Mouse (Mus musculus): ENCODE data around the gene Gm5458.
"Not testable (repeated sequence)": the region's sequence is repeated elsewhere in the genome, so short reads cannot be mapped to it uniquely, and the experiment has no call there.

The Gm5458 gene

DNA sequence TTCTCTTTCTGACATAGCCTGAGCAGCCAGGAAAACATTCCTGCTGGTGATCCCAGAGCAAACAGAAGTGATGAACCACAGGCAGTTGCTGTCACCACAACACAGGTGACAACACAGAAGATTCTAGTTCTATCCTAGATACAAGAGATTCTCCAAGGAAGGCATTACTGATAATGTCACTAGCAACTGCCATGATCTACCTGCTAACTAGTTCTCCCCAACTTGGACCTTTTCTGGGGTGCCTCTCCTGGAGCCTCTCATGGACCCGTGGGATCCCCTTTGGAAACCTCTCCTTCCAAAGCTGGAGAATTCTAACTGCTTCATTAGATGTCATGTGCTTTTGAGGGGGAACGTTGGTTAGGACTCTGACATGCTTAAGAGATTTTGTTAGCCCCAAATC lies at the start of gene Gm5458:
Gene Gm5458 (minus strand): TSS at position 101 of the 400 bp plus-strand sequence.
- not testable (repeated sequence) for DNase-seq (ENCODE audit: low spot score)

DNA sequence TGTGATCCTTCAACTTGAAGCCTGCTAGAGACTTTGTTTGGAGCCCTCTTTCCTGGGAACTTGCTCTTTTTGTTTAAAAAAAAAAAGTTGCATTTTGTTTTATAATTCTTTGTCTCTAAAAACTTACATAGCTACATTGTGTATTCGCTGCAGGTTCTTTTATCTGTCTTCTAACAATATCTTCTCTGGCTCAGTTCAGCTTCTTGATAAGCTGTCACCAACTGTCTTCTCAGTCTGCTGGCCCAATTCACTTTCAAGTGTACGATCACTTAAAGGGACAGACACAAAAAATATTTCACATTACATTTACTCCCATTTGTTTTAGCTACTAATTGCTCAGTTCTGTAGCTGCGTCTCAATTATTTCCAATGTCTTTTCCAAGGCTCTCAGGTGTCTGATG lies 43.9 kb upstream of the Gm5458 start:
- no peak for DNase-seq (ENCODE audit: low spot score)

DNA sequence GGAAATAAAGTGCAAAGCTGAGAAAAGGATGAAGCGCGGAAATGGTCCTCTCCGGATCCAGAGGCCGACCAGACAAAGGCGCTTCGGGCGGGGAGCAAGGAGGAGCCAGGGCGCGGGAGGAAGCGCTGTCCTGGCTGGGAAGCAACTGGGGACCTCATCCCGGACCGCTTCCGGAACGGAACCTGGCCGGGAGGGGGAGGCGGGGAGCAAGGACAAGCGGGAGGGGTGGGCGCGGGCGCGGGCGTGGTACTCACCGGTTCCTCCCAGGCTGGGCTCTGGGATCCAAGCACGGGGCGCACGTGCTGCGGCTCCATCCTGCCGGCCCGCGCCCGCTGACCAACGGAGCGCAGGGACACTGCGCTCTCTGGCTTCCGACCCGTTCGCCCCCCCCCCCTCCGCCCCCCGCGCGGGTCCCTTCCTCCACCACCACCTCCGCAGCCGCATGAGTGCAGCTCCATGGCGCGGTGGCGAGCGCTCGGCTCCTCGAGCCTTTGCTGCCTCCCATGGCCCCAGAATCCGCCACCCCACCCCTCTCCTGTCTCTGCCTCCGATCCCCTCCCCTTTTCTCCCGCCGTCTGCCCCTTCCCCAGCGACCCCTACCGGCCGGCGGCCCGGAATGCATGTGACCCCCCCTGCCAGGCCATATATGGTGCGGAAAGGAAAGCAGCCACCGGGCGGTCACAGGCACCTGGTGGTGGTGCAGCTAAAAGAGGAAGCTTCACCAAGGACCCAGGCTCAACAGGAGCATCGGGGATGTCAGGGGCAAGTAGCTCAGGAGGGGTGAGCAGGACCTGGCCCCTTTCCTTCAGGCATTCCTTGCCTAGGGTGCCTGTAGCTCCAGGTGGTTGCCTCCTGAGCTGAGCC lies 17.3 kb downstream of the Gm5458 start, which contains the start of gene Gm2237:
Gene Gm2237 (minus strand): TSS at position 332 of the 864 bp plus-strand sequence.
- peak; percentile 15 for DNase-seq (ENCODE audit: low spot score)

DNA sequence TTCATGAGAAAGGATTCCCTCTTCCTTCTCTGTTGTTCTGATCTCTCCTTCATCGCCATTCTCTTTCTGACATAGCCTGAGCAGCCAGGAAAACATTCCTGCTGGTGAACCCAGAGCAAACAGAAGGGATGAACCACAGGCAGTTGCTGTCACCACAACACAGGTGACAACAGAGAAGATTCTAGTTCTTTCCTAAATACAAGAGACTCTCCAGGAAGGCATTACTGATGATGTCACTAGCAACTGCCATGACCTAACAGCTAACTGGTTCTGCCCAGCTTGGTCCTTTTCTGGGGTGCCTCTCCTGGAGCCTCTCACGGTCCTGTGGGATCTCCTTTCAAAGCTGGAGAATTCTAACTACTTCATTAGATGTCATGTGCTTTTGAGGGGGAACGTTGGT lies 52.5 kb downstream of the Gm5458 start, which contains the start of gene Gm2244:
Gene Gm2244 (minus strand): TSS at position 101 of the 400 bp plus-strand sequence.
- not testable (repeated sequence) for DNase-seq (ENCODE audit: low spot score)
